Mouse (Mus musculus): ENCODE results near the gene Ppil6.

GRCm38 (mm10) chr10:41504996-41505395, 14.8 kb downstream of the Ppil6 start:
- TF ChIP-seq CEBPB (IDR thresholded peaks at IDR 0.05; ENCODE audit: low read depth) (no peak), CTCF (IDR thresholded peaks at IDR 0.05; ENCODE audit: control insufficient read depth, insufficient read depth, insufficient read length) (no peak), USF1 (IDR thresholded peaks at IDR 0.05; ENCODE audit: low read depth) (no peak)

Data from C2C12 (cell line).